Mouse (Mus musculus) intestine, embryonic 14.5 days (tissue): ENCODE results near the gene Cybrd1. TPM values are rescaled to one million over a fixed set of nuclear protein-coding genes. Genes with fewer than 3 reads are reported as not detected.

ENCODE experiments used
- ATAC-seq: fragments of 200-750 bp; cut with Nextera tagmentation; replicated peaks from 2 replicates; pipeline ENCODE4 v1.8.0; 2017; ENCODE audit warnings: low read depth, moderate number of reproducible peaks, moderate TSS enrichment, moderate library complexity; ENCODE audit not compliant: low FRiP score, low TSS enrichment
- DNase-seq: peaks from one replicate; pipeline ENCODE4 v3.0.0-alpha.2; 2018; ENCODE audit warnings: low spot score
- H3K27ac ChIP-seq: fragments of 300-500 bp; sonication (generic); 2 replicates; pipeline ENCODE4 v1.5.1; 2014; ENCODE audit warnings: low read depth, mild to moderate bottlenecking, control low read depth
- H3K27me3 ChIP-seq: fragments of 300-500 bp; sonication (generic); replicated peaks from 2 replicates; pipeline ENCODE4 v1.6.1; 2014; ENCODE audit warnings: low read length, control low read depth; ENCODE audit not compliant: control insufficient read depth, insufficient read depth
- H3K36me3 ChIP-seq: fragments of 300-500 bp; sonication (generic); 2 replicates; pipeline ENCODE4 v1.6.1; 2014; ENCODE audit warnings: low read length, control low read depth; ENCODE audit not compliant: control insufficient read depth, insufficient read depth
- H3K4me1 ChIP-seq: fragments of 300-500 bp; sonication (generic); replicated peaks from 2 replicates; pipeline ENCODE4 v1.6.1; 2014; ENCODE audit warnings: low read length, control low read depth, mixed read lengths; ENCODE audit not compliant: control insufficient read depth, insufficient read depth
- H3K4me2 ChIP-seq: fragments of 300-500 bp; sonication (generic); 2 replicates; pipeline ENCODE4 v1.6.1; 2014; ENCODE audit warnings: low read length
- H3K4me3 ChIP-seq: fragments of 300-500 bp; sonication (generic); 2 replicates; pipeline ENCODE4 v1.5.1; 2014; ENCODE audit warnings: low read depth, low read length, control low read depth, mixed read lengths
- H3K9ac ChIP-seq: fragments of 300-500 bp; sonication (generic); 2 replicates; pipeline ENCODE4 v1.6.1; 2014; ENCODE audit warnings: mild to moderate bottlenecking, low read length
- H3K9me3 ChIP-seq: fragments of 300-500 bp; sonication (generic); 2 replicates; pipeline ENCODE4 v1.6.1; 2016; ENCODE audit warnings: low read length, control low read depth; ENCODE audit not compliant: control insufficient read depth
- WGBS: fragments of 180-500 bp; shearing (Covaris S2); extraction: QIAGEN DNeasy Blood & Tissue Kit; methylation state at CpG from one replicate; pipeline ENCODE4 v1.1.7; 2014; 5-methylcytosine and 5-hydroxymethylcytosine counted together
- polyA plus RNA-seq: library from polyadenylated mRNA; unstranded; fragments of >200 nt; fragmentation: Nextera tagmentation; extraction: Ambion mirVana; gene quantifications from 2 replicates; pipeline ENCODE4 v1.2.1, GENCODE M21; 2014

Cybrd1 gene
- polyA plus RNA-seq, 1 experiment from 2014 or later: 4.9 TPM

GRCm38 (mm10) chr2:71096170-71096569 lies 21.6 kb upstream of the Cybrd1 start:
- H3K36me3 ChIP-seq: 0 out of 2 replicates have a peak, but pooled peaks cover 17% of the 10 kb centered on the region
- no peak overlapping the region for H3K27ac ChIP-seq
- no peaks in the 10 kb centered on the region for H3K9me3 ChIP-seq
- DNase-seq: no peak
- H3K9ac ChIP-seq: no peak overlapping the region
- H3K4me2 ChIP-seq: no peak overlapping the region
- ATAC-seq: no peak
- no peaks in the 10 kb centered on the region for H3K27me3 ChIP-seq
- 75% methylated on average over 7 of the region's 7 CpGs for WGBS
- H3K4me3 ChIP-seq: no peak overlapping the region
- H3K4me1 ChIP-seq: no peaks in the 10 kb centered on the region

DNA sequence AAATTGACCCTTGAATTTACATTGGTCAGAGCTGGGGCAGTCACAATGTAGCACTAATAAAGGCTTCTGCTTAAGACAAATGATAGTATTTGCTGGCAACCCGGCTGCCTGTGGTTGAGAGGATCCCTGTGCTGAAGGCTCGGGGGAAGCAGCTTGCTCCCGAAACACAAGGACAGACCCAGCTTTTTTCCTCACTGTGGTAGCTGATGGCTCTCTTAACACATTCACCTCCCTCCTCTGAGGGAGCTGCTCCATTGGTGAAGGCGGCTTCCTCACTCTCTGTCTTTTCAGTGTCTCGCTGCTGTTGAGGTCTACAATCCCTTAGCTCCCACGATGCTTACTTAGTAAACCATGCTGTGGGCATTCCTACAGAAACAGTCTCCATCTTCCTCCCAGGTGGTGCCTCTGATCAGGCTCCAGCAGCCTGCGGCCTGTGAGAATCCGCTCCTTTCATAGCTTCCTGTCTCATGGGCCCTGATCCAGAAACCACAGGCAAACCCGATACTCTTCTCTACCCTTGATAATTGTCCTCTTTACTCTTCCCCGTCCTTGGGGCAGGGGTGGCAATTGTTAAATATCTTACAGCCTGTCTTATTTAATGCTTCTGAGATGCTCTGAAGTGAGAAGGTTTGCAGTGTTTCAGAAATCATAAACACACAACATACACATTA lies 15.0 kb upstream of the Cybrd1 start:
- Histone ChIP-seq H3K27ac (no peak overlapping the region), H3K9ac (no peak overlapping the region), H3K4me2 (no peak overlapping the region), H3K9me3 (no peaks in the 10 kb centered on the region), H3K27me3 (no peaks in the 10 kb centered on the region), H3K4me3 (no peak overlapping the region), H3K36me3 (0 out of 2 replicates have a peak, but pooled peaks cover 7% of the 10 kb centered on the region), H3K4me1 (no peaks in the 10 kb centered on the region)
- WGBS: 78% methylated on average over 10 of the region's 10 CpGs
- ATAC-seq (no peak), DNase-seq (no peak)

GRCm38 (mm10) chr2:71103292-71103680 lies 14.4 kb upstream of the Cybrd1 start:
- no peak for ATAC-seq
- Histone ChIP-seq H3K4me3 (no peak overlapping the region), H3K9ac (no peak overlapping the region), H3K9me3 (no peaks in the 10 kb centered on the region), H3K36me3 (0 out of 2 replicates have a peak, but pooled peaks cover 7% of the 10 kb centered on the region), H3K27ac (no peak overlapping the region), H3K4me1 (no peaks in the 10 kb centered on the region), H3K4me2 (no peak overlapping the region), H3K27me3 (no peaks in the 10 kb centered on the region)
- 87% methylated on average over 4 of the region's 4 CpGs for WGBS
- DNase-seq: no peak

DNA sequence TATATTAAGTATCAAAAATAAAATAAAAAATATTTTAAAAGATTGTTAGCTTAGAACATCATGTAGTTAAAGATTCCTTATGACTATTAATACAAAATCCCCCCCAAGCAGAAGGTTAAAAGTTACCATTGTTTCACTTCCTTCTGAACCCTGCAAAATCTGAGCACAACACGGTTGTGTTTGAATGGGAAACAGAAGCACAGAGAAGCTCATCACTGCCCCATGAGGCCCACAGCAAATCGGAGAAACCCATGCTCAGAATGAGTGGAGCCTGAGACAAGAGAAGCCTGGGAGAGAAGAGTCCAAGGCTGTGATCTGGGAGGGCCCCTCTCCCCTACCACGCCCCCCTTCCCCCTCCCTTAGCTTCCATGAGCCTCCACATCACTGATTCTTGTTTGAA lies 13.0 kb upstream of the Cybrd1 start:
- Histone ChIP-seq H3K4me1 (no peaks in the 10 kb centered on the region), H3K27ac (no peak overlapping the region), H3K9me3 (no peaks in the 10 kb centered on the region), H3K9ac (no peak overlapping the region), H3K4me2 (no peak overlapping the region), H3K4me3 (no peak overlapping the region), H3K36me3 (0 out of 2 replicates have a peak, but pooled peaks cover 2% of the 10 kb centered on the region), H3K27me3 (no peaks in the 10 kb centered on the region)
- 62% methylated on average over 3 of the region's 3 CpGs for WGBS
- DNase-seq (no peak), ATAC-seq (no peak)

DNA sequence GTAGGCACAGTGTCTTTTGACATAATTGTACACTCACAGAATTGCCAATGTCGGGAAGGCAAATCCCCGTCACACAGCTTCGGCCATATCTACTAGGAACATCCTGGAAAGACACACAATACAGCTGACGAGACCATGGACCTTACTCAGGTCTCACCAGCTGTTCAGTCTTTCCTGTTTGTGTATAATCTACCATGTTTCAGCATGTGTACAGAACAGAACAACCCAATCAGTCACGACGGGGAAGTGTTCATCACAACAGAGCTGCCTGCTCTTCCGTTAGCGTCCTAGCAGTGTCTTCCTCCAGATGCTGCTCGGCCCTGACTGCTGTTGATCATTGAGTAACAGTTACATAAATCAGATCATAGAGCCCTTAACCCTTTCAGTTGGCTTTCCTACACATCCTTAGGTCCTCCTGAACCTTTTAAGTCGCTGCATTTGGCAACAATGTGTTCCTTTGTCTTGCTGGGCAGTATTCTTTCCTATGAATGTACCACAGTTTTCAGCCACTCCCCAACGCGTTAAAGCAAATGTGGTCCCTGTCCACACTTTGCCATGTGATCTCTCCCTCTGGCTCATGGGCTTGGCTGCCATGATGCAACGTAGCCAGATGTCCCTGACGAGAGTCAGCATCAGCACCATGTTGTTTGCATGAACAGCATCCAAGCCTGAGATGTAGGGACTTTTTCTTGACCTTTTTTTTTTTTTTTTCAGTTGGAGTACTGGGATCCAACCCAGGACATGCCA lies 12.1 kb upstream of the Cybrd1 start:
- Histone ChIP-seq H3K9me3 (no peaks in the 10 kb centered on the region), H3K9ac (no peak overlapping the region), H3K27ac (no peak overlapping the region), H3K27me3 (no peaks in the 10 kb centered on the region), H3K36me3 (no peaks in the 10 kb centered on the region), H3K4me3 (no peak overlapping the region), H3K4me2 (no peak overlapping the region), H3K4me1 (no peaks in the 10 kb centered on the region)
- peak; percentile 45 for DNase-seq
- 64% methylated on average over 14 of the region's 14 CpGs for WGBS
- no peak for ATAC-seq

DNA sequence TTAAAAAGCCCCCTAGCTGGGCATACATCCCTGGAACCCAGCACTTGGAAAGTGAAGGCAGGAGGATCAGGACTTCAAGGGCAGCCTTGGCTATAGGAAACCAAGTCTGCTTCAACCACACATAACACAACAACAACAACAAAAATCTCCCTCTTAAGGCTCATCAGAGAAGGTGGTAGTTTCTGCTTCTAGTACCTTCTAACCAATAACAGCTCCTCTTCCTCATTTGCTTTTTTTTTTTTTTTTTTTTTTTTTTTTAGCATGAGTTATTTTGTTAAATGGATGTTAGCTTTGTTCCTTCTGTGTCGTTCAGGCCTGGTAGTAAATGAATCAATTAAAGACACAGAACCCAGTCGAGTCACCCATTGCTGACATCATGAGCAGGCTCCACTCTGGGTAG lies 10.5 kb upstream of the Cybrd1 start:
- Histone ChIP-seq H3K36me3 (no peaks in the 10 kb centered on the region), H3K4me3 (no peak overlapping the region), H3K9me3 (no peaks in the 10 kb centered on the region), H3K4me2 (no peak overlapping the region), H3K9ac (no peak overlapping the region), H3K27ac (no peak overlapping the region), H3K27me3 (no peaks in the 10 kb centered on the region), H3K4me1 (no peaks in the 10 kb centered on the region)
- WGBS: 68% methylated on average over 2 of the region's 2 CpGs
- no peak for ATAC-seq
- no peak for DNase-seq

DNA sequence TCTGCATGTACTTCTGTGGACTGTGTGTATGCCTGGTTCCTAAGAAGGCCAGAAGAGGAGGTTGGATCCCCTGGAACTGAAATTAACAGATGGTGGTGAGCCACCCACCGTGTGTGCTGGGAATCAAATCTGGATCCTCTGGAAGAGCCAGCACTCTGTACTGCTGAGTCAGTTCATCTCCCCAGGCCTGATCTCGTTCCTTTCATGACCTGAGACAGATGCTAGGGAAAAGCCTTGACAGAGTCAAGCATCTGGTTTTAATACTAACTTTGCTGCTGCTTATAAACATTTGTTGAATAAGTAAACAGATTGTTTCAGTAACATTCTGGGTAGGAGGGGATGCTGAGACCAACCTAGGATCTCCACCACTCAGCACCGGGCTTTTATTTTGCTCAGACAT lies 9.2 kb upstream of the Cybrd1 start:
- Histone ChIP-seq H3K9ac (no peak overlapping the region), H3K4me1 (no peaks in the 10 kb centered on the region), H3K36me3 (no peaks in the 10 kb centered on the region), H3K4me2 (no peak overlapping the region), H3K27me3 (no peaks in the 10 kb centered on the region), H3K4me3 (no peak overlapping the region), H3K9me3 (no peaks in the 10 kb centered on the region), H3K27ac (no peak overlapping the region)
- ATAC-seq (no peak), DNase-seq (peak; percentile 43)
- 57% methylated on average over 3 of the region's 3 CpGs for WGBS

DNA sequence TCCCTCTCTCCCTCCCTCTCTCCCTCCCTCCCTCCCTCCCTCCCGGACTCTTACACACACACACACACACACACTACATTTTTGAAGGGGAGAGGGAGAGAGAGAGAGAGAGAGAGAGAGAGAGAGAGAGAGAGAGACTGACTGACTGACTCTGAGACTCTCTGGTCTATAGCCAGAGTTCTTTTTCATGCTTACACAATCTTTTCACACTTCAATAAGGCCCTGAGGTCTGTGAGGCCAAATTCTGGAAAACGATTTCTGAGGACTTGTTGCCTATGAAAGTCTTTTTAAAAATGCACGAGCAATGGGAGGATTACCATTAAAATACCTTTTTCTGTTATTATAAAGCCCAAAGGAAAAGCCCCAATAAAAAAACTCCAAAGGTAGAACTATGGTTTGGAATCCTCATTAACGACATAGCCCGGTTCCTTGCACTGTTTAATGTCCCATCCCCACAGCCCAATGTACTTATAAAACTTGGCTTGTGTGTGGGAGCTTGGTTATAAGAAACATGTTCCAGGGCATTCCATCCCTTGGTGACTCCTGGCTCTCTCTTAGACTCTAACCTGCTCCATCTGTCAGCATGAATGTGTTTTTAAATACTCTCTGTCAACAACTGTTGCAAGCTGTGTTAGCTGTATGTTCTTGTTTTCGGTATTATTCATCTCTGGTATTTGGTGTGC lies 4.1 kb upstream of the Cybrd1 start:
- DNase-seq: peak; percentile 39
- no peak overlapping the region for H3K4me2 ChIP-seq
- WGBS: 73% methylated on average over 6 of the region's 6 CpGs

More for the DNA sequence above, 4.1 kb upstream of the Cybrd1 start:
- ATAC-seq: no peak
- Histone ChIP-seq H3K9ac (no peak overlapping the region), H3K27ac (no peak overlapping the region), H3K4me1 (no peaks in the 10 kb centered on the region; the same call in 1 of the 2 replicates), H3K27me3 (no peaks in the 10 kb centered on the region), H3K36me3 (no peaks in the 10 kb centered on the region), H3K4me3 (no peak overlapping the region), H3K9me3 (peaks cover 2% of the 10 kb centered on the region; the same call in 1 of the 2 replicates)
